Mouse (Mus musculus) G1E (cell line): ENCODE measurements around the gene March9. TPM values are rescaled to one million over a fixed set of nuclear protein-coding genes. Genes with fewer than 3 reads are reported as not detected.

Experiments used
- ATAC-seq: 2 replicates; pipeline ENCODE4 v1.8.0; 2016; ENCODE audit warnings: mild to moderate bottlenecking; ENCODE audit not compliant: insufficient number of reproducible peaks, poor library complexity, low FRiP score, severe bottlenecking; ENCODE audit errors: extremely low read depth
- DNase-seq: peaks from one replicate; pipeline ENCODE4 v3.0.0; 2012; ENCODE audit warnings: low spot score
- H3K27me3 ChIP-seq: 2 replicates; pipeline ENCODE4 v1.6.1; 2012; ENCODE audit warnings: mild to moderate bottlenecking, low read length, inconsistent platforms; ENCODE audit not compliant: insufficient read depth
- H3K36me3 ChIP-seq: replicated peaks from 2 replicates; pipeline ENCODE3; 2012; ENCODE audit warnings: mild to moderate bottlenecking, inconsistent platforms
- H3K4me1 ChIP-seq: 2 replicates; pipeline ENCODE4 v1.6.1; 2012; ENCODE audit warnings: low read depth, low read length, inconsistent platforms, mixed read lengths; ENCODE audit not compliant: insufficient read depth
- H3K4me3 ChIP-seq: 2 replicates; pipeline ENCODE4 v1.5.1; 2012; ENCODE audit warnings: low read depth, mild to moderate bottlenecking, inconsistent platforms, low read length, moderate library complexity, mixed read lengths
- H3K9me3 ChIP-seq: replicated peaks from 2 replicates; pipeline ENCODE4 v1.6.1; 2012; ENCODE audit warnings: inconsistent platforms
- CTCF ChIP-seq: IDR thresholded peaks from 2 replicates; pipeline ENCODE4 v1.5.1; 2012; ENCODE audit warnings: low read depth, low read length, inconsistent platforms, mixed read lengths
- GATA1 ChIP-seq: IDR thresholded peaks from 2 replicates; pipeline ENCODE4 v1.6.1; 2012; ENCODE audit warnings: borderline replicate concordance, low read length, inconsistent platforms, mixed read lengths
- GATA2 ChIP-seq: IDR thresholded peaks from 2 replicates; pipeline ENCODE4 v1.6.1; 2012; ENCODE audit warnings: low read depth, low read length, inconsistent platforms, borderline replicate concordance
- POLR2AphosphoS5 ChIP-seq: IDR thresholded peaks from 2 replicates; pipeline ENCODE4 v1.6.1; 2012; ENCODE audit warnings: low read depth, low read length, inconsistent platforms; ENCODE audit not compliant: insufficient replicate concordance
- TAL1 ChIP-seq: conservative IDR thresholded peaks from 2 replicates; pipeline ENCODE4 v1.6.1; 2012; ENCODE audit warnings: low read depth, low read length, inconsistent platforms, mixed read lengths
- polyA plus RNA-seq: library from polyadenylated mRNA; stranded (reverse); fragments of >175 nt; gene quantifications from 2 replicates; pipeline ENCODE4 v1.2.3, GENCODE M21; 2012
- total RNA-seq, 2 experiments: library from RNA; stranded (forward) in 1 of 2; stranded (reverse) in 1 of 2; fragments of 200-1000 nt in 1 of 2; fragments of >200 nt in 1 of 2; fragmentation: Nextera tagmentation in 1 of 2; gene quantifications; 2 replicates each; pipeline ENCODE4 v1.2.3; 2014 to 2017

The March9 gene
- total and polyA plus RNA-seq, 3 experiments, result 0.63 to 1.3 (median 1.1) TPM

- no peak for ATAC-seq
- Histone ChIP-seq H3K4me3 (no peak overlapping the region), H3K27me3 (peaks cover 42% of the 10 kb centered on the region)
These were observed 9.9 kb downstream of the March9 start for GRCm38 (mm10) chr10:127050119-127050474.

GRCm38 (mm10) chr10:127049395-127050118, 10.4 kb downstream of the March9 start:
- Histone ChIP-seq H3K9me3 (no peaks in the 10 kb centered on the region), H3K4me1 (peaks cover 4% of the 10 kb centered on the region; the same call in 1 of the 2 replicates), H3K27me3 (peaks cover 39% of the 10 kb centered on the region), H3K36me3 (peaks cover 36% of the 10 kb centered on the region), H3K4me3 (no peak overlapping the region)
- TF ChIP-seq CTCF, result no peak
- no peak for TF ChIP-seq GATA2
- TF ChIP-seq TAL1, result no peak
- no peak for TF ChIP-seq GATA1
- no peak for TF ChIP-seq POLR2AphosphoS5
- ATAC-seq (no peak), DNase-seq (no peak)

More at GRCm38 (mm10) chr10:127050119-127050474, 9.9 kb downstream of the March9 start:
- peaks cover 31% of the 10 kb centered on the region for H3K36me3 ChIP-seq
- TF ChIP-seq CTCF, result no peak
- no peak for TF ChIP-seq POLR2AphosphoS5
- TF ChIP-seq GATA2, result no peak
- DNase-seq, result no peak
- H3K4me1 ChIP-seq, result peaks cover 4% of the 10 kb centered on the region; the same call in 1 of the 2 replicates
- H3K9me3 ChIP-seq, result no peaks in the 10 kb centered on the region

DNA sequence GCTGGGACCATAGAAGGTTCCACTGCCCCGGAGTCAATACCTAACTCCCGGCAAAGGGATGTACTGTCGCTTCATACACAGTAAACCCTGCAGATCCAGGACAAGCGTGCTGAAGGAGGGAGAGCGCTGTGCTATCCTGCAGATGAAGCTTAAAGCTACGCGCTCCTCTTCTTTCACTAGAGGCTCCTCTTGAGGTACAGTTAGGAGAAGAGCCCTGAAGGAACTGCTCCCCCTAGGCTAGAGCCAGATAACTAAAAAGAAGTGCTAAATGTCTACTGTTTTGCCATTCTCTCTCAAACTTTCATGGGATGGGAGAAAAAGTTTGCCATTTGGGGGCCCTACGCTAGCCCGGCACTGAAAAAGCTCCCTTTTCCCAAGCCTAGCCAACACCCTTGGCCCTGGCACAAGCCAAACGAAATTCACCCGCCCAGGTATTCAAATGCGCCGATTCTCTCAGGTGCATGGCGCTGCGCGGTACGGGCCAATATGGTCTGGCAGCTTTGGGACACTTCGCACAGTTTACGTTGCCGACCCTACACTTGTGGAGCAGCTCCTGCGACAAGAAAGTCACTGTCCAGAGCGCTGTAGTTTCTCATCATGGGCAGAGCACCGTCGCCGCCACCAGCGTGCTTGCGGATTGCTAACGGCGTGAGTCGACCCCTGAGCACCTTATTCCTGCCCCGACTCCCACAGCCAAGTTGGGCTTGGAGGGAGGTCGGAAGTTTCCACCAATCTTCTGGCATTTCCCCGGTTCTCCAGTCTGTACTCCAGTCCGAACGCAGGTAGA, 11.2 kb downstream of the March9 start:
- H3K36me3 ChIP-seq, result peaks cover 44% of the 10 kb centered on the region
- peaks cover 4% of the 10 kb centered on the region; the same call in 1 of the 2 replicates for H3K4me1 ChIP-seq
- peaks cover 36% of the 10 kb centered on the region for H3K27me3 ChIP-seq
- ATAC-seq, result no peak
- H3K9me3 ChIP-seq, result no peaks in the 10 kb centered on the region
- no peak overlapping the region for H3K4me3 ChIP-seq
- TF ChIP-seq GATA2, result no peak
- TF ChIP-seq GATA1, result no peak
- no peak for TF ChIP-seq POLR2AphosphoS5
- no peak for TF ChIP-seq CTCF
- TF ChIP-seq TAL1, result no peak
- no peak for DNase-seq

- H3K4me1 ChIP-seq, result peaks cover 12% of the 10 kb centered on the region
- H3K4me3 ChIP-seq, result no peak within 1 kb of the TSS
- DNase-seq, result no peak
- peaks cover 30% of the 10 kb centered on the region for H3K27me3 ChIP-seq
- ATAC-seq, result no peak
- TF ChIP-seq CTCF (no peak), GATA2 (no peak), GATA1 (no peak), TAL1 (no peak), POLR2AphosphoS5 (no peak)
- peaks cover 52% of the 10 kb centered on the region for H3K36me3 ChIP-seq
- no peaks in the 10 kb centered on the region for H3K9me3 ChIP-seq
These were observed 12.0 kb downstream of the March9 start, which contains the start of gene Cyp27b1 for GRCm38 (mm10) chr10:127047954-127048353. TSS of gene Cyp27b1 (plus strand) at chr10:127048250.

GRCm38 (mm10) chr10:127043187-127043586, 16.8 kb downstream of the March9 start:
- Histone ChIP-seq H3K4me3 (no peak overlapping the region; the same call in 1 of the 2 replicates), H3K36me3 (peaks cover 50% of the 10 kb centered on the region), H3K27me3 (peaks cover 19% of the 10 kb centered on the region), H3K4me1 (peaks cover 33% of the 10 kb centered on the region), H3K9me3 (no peaks in the 10 kb centered on the region)
- no peak for DNase-seq
- TF ChIP-seq GATA2 (no peak), GATA1 (no peak), TAL1 (no peak), POLR2AphosphoS5 (no peak), CTCF (no peak)
- ATAC-seq, result no peak

- TF ChIP-seq GATA2 (no peak), TAL1 (no peak), POLR2AphosphoS5 (no peak), CTCF (no peak), GATA1 (no peak)
- Histone ChIP-seq H3K4me3 (peak overlapping the region; percentile 94), H3K9me3 (no peaks in the 10 kb centered on the region), H3K27me3 (peaks cover 22% of the 10 kb centered on the region), H3K36me3 (peaks cover 44% of the 10 kb centered on the region), H3K4me1 (peaks cover 33% of the 10 kb centered on the region)
- DNase-seq, result no peak
- no peak for ATAC-seq
These were observed 17.4 kb downstream of the March9 start for GRCm38 (mm10) chr10:127042468-127043115.
